ENCODE assay signal across 18 mouse cellular contexts in the genomic region with DNA sequence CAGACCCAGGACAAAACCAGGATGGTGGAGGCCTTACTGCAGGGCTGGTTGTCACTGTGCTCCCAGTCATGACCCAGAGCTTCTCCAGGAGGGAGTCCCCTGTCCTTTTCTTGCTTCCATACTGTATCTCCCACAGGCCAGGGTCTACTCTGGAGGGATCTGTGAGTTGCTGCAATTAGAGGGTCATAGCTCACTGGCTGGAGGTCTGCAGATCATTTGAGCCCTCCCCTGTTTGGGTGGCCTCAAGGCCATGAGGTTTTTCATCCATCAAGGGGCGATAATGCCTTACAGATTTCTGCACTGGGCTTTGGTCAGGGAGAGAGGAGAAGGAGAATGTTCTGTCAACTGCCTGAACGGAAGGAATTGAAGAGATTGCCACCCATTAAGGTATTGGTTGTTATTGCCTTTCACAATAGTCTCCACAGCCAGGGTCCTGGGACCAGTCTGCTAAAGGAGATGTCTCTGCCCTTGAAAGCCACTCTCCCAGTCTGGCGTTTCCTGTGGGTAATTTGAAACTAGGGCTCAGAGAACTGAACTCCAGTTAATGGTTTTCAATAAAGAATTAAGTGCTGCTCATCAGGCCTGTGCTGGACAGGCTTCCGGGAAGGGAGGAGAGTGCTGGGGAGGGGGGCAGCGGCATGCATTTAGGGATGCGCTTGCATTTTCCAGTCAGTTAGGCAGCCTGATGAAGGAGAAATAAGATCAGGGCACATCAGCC.
DNase-seq lines count a peak whose midpoint lies in the region; ATAC-seq and TF ChIP-seq lines count a peak whose summit lies in the region.
"Had no signal": no experiment of that assay in that cellular context is flagged by ENCODE, and none has a peak within 500 bp of the region (broad histone marks: within the 10 kb centered on the region; RNA-seq: fewer than 3 reads in every experiment).

No protein-coding gene starts in this region.

- no peak overlapping the region for H3K4me2 ChIP-seq in kidney, embryonic 16.5 days (replicated peaks; ENCODE audit: low read depth, low read length)
- H3K4me2 ChIP-seq in embryonic facial prominence, embryonic 11.5 days (ENCODE audit: low read depth, low read length): no peak overlapping the region
- H3K4me2 ChIP-seq in neural tube, embryonic 12.5 days (replicated peaks): no peak overlapping the region
- H3K4me2 ChIP-seq in liver, embryonic 11.5 days: no peak overlapping the region
- H3K4me2 ChIP-seq: limb, embryonic 12.5 days; liver, embryonic 15.5 days had no signal

- peak; percentile 87 for ATAC-seq in kidney, embryonic 16.5 days (ENCODE audit: low FRiP score, low TSS enrichment)
- peak; percentile 10; the same call in 1 of the 2 replicates for ATAC-seq in embryonic facial prominence, embryonic 11.5 days (replicated peaks; ENCODE audit: insufficient number of reproducible peaks, low FRiP score, low TSS enrichment, low read depth)
- no peak for ATAC-seq in neural tube, embryonic 12.5 days (ENCODE audit: low FRiP score, low read depth)
- no peak for ATAC-seq in megakaryocyte progenitor cell, adult 5-6 weeks (replicated peaks; ENCODE audit: poor library complexity)
- no peak for ATAC-seq in liver, embryonic 11.5 days (replicated peaks; ENCODE audit: low FRiP score)

- no peak overlapping the region for H3K4me3 ChIP-seq in kidney, embryonic 16.5 days (ENCODE audit: low read length)
- H3K4me3 ChIP-seq in embryonic facial prominence, embryonic 11.5 days (ENCODE audit: low read depth, low read length): no peak overlapping the region
- H3K4me3 ChIP-seq in neural tube, embryonic 12.5 days: no peak overlapping the region
- no peak overlapping the region for H3K4me3 ChIP-seq in liver, embryonic 11.5 days (ENCODE audit: low read depth, low read length)
- H3K4me3 ChIP-seq: limb, embryonic 12.5 days; liver, embryonic 15.5 days had no signal

- H3K9ac ChIP-seq in kidney, embryonic 16.5 days (replicated peaks; ENCODE audit: low read length): no peak overlapping the region
- H3K9ac ChIP-seq in embryonic facial prominence, embryonic 11.5 days (replicated peaks; ENCODE audit: low read length): no peak overlapping the region
- no peak overlapping the region for H3K9ac ChIP-seq in neural tube, embryonic 12.5 days
- no peak overlapping the region for H3K9ac ChIP-seq in liver, embryonic 11.5 days (ENCODE audit: low read depth, low read length)
- H3K9ac ChIP-seq: limb, embryonic 12.5 days; liver, embryonic 15.5 days had no signal

- peaks cover 13% of the 10 kb centered on the region for H3K4me1 ChIP-seq in kidney, embryonic 16.5 days (ENCODE audit: insufficient read depth, low read length)
- no peaks in the 10 kb centered on the region for H3K4me1 ChIP-seq in embryonic facial prominence, embryonic 11.5 days (ENCODE audit: control insufficient read depth, insufficient read depth, low read length)
- peaks cover 20% of the 10 kb centered on the region for H3K4me1 ChIP-seq in neural tube, embryonic 12.5 days
- no peaks in the 10 kb centered on the region for H3K4me1 ChIP-seq in liver, embryonic 11.5 days (replicated peaks; ENCODE audit: control insufficient read depth, insufficient read depth, low read length)
- H3K4me1 ChIP-seq: liver, embryonic 15.5 days had no signal

- no peak for TF ChIP-seq CTCF in brain, embryonic 14.5 days (IDR thresholded peaks at IDR 0.05; ENCODE audit: borderline replicate concordance, extremely low read depth, insufficient read depth, insufficient read length)

- DNase-seq in kidney, adult 18-20 months: no peak
- peak; percentile 29 for DNase-seq in brain, embryonic 14.5 days (ENCODE audit: low read depth)
- peak; percentile 41 for DNase-seq in embryonic facial prominence, embryonic 11.5 days (ENCODE audit: low spot score)
- no peak for DNase-seq in spleen, adult 12 weeks (ENCODE audit: low spot score)
- DNase-seq in liver, embryonic 11.5 days (ENCODE audit: low spot score): no peak
- DNase-seq: adrenal gland, postnatal 10 days; cerebellum, adult 8-10 months; gastrocnemius, postnatal 25 days; heart, postnatal 10 days; layer of hippocampus, postnatal 36 days; lung, postnatal 4 days; thymus, adult 18-20 months had no signal

- no peaks in the 10 kb centered on the region for H3K27me3 ChIP-seq in kidney, embryonic 16.5 days (ENCODE audit: insufficient read depth, low read length)
- no peaks in the 10 kb centered on the region for H3K27me3 ChIP-seq in embryonic facial prominence, embryonic 11.5 days (ENCODE audit: control insufficient read depth, insufficient read depth, low read length)
- H3K27me3 ChIP-seq in neural tube, embryonic 12.5 days (replicated peaks): no peaks in the 10 kb centered on the region
- no peaks in the 10 kb centered on the region for H3K27me3 ChIP-seq in liver, embryonic 11.5 days (replicated peaks; ENCODE audit: control insufficient read depth, insufficient read depth, low read length)
- H3K27me3 ChIP-seq: limb, embryonic 12.5 days; liver, embryonic 15.5 days had no signal

- H3K36me3 ChIP-seq in kidney, embryonic 16.5 days (ENCODE audit: insufficient read depth, low read length): no peaks in the 10 kb centered on the region
- no peaks in the 10 kb centered on the region for H3K36me3 ChIP-seq in embryonic facial prominence, embryonic 11.5 days (replicated peaks; ENCODE audit: control insufficient read depth, insufficient read depth, low read depth, low read length)
- no peaks in the 10 kb centered on the region for H3K36me3 ChIP-seq in neural tube, embryonic 12.5 days
- no peaks in the 10 kb centered on the region for H3K36me3 ChIP-seq in liver, embryonic 11.5 days (ENCODE audit: control insufficient read depth, insufficient read depth, low read length)
- H3K36me3 ChIP-seq: G1E; limb, embryonic 12.5 days; liver, embryonic 15.5 days had no signal

- WGBS in kidney, embryonic 16.5 days: 3% methylated on average over 6 of the region's 6 CpGs
- 14% methylated on average over 6 of the region's 6 CpGs for WGBS in embryonic facial prominence, embryonic 11.5 days
- 19% methylated on average over 6 of the region's 6 CpGs for WGBS in neural tube, embryonic 12.5 days
- 57% methylated on average over 6 of the region's 6 CpGs for WGBS in liver, embryonic 11.5 days

- H3K9me3 ChIP-seq in kidney, embryonic 16.5 days (ENCODE audit: low read length): no peaks in the 10 kb centered on the region
- no peaks in the 10 kb centered on the region for H3K9me3 ChIP-seq in embryonic facial prominence, embryonic 11.5 days (replicated peaks; ENCODE audit: control insufficient read depth, low read length)
- no peaks in the 10 kb centered on the region for H3K9me3 ChIP-seq in neural tube, embryonic 12.5 days
- H3K9me3 ChIP-seq in liver, embryonic 11.5 days (ENCODE audit: control insufficient read depth, low read length): no peaks in the 10 kb centered on the region
- H3K9me3 ChIP-seq: limb, embryonic 12.5 days; liver, embryonic 15.5 days had no signal

- TF ChIP-seq POLR2A in brain, embryonic 14.5 days (IDR thresholded peaks at IDR 0.05; ENCODE audit: borderline replicate concordance, extremely low read depth, insufficient read depth, insufficient read length, poor library complexity, severe bottlenecking): no peak

- H3K27ac ChIP-seq in kidney, embryonic 16.5 days (ENCODE audit: low read length): peak overlapping the region; percentile 66
- H3K27ac ChIP-seq in embryonic facial prominence, embryonic 11.5 days (replicated peaks; ENCODE audit: low read depth, low read length): no peak overlapping the region
- H3K27ac ChIP-seq in neural tube, embryonic 12.5 days: peak overlapping the region; percentile 50
- H3K27ac ChIP-seq in liver, embryonic 11.5 days (ENCODE audit: low read depth, low read length): no peak overlapping the region
- H3K27ac ChIP-seq: limb, embryonic 12.5 days; liver, embryonic 15.5 days had no signal

Comparison
In these comparisons a context has a peak if more than half of its experiments do, and no peak if none do; other contexts are left out.
1. ATAC-seq: peak in kidney, embryonic 16.5 days (single experiment) and embryonic facial prominence, embryonic 11.5 days (single experiment); none in neural tube, embryonic 12.5 days (single experiment), megakaryocyte progenitor cell, adult 5-6 weeks (single experiment) and liver, embryonic 11.5 days (single experiment).
2. H3K27ac ChIP-seq: peak in kidney, embryonic 16.5 days (single experiment) and neural tube, embryonic 12.5 days (single experiment); none in embryonic facial prominence, embryonic 11.5 days (single experiment) and liver, embryonic 11.5 days (single experiment).
3. DNase-seq: peak in brain, embryonic 14.5 days (single experiment) and embryonic facial prominence, embryonic 11.5 days (single experiment); none in kidney, adult 18-20 months (single experiment), spleen, adult 12 weeks (single experiment) and liver, embryonic 11.5 days (single experiment).